Mouse (Mus musculus) layer of hippocampus, postnatal 10 days (tissue): ENCODE data around the gene Cavin1. TPM values are rescaled to one million over a fixed set of nuclear protein-coding genes. Genes with fewer than 3 reads are reported as not detected.

Source experiments
- DNase-seq, 2 experiments: peaks; one replicate each; pipeline ENCODE4 v3.0.0; 2021; ENCODE audit warnings: low spot score in 2 of 2
- total RNA-seq, 2 experiments: library from RNA; stranded (reverse); gene quantifications; 2 replicates each; pipeline ENCODE4 v1.2.3; 2021

The Cavin1 gene
- total RNA-seq, 2 experiments from 2014 or later, result 20.5 to 20.6 TPM

- DNase-seq, result no peak
Measured at GRCm38 (mm10) chr11:100982087-100982486, 11.4 kb upstream of the Cavin1 start.

- DNase-seq, result no peak
Measured at GRCm38 (mm10) chr11:100981236-100981635, 10.5 kb upstream of the Cavin1 start.

GRCm38 (mm10) chr11:100980438-100980837, 9.8 kb upstream of the Cavin1 start:
- DNase-seq, result no peak

- no peak for DNase-seq
Measured at GRCm38 (mm10) chr11:100979887-100980286, 9.2 kb upstream of the Cavin1 start.

GRCm38 (mm10) chr11:100975241-100975640, 4.6 kb upstream of the Cavin1 start:
- no peak for DNase-seq

DNA sequence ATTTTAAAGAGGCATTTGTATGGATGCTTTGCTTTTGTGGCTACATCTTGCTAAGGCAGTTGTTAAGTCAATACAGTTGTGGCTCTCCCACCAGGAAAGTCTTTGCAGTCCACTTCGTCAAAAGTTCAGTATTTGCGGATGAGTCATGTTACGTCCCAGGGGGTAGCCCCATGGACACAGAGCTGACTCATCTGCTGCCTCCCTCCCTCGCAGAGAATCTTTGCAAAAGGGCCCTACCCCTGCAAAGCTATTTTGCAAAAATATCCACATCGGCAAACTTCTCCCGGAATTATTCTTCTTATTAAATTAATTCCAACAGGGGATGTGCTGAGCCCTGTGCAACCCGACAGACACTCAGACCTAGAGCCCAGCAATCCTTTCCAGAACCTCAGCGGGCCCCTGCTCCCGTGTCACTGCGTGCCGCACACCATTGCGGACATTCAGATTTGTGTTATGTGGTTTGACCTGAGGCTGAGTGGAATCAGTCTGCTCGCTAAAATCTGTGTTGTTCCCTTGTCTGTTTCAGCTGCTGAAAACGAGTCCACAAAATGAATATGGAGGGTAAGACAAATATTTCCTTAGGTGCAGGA, 3.8 kb upstream of the Cavin1 start:
- no peak for DNase-seq

DNA sequence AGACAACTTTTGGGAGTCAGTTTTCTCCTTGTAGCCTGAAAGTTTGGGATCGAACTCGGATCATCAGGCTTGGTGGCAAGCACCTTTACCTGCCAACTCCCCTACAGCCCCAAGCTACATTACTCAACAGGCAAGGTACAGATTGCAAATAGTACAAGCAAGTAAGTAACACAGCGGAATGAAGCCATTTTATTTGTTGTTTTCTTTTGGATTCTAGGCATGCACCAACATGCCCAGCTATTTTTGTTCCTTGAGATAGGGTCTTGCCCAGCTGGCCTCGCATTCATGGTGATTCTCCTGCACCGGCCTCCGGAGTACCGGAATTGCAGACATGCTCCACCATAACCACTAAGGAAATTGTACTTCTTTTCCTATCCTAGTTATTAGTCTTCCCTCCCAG, 2.6 kb upstream of the Cavin1 start:
- DNase-seq, result no peak

DNA sequence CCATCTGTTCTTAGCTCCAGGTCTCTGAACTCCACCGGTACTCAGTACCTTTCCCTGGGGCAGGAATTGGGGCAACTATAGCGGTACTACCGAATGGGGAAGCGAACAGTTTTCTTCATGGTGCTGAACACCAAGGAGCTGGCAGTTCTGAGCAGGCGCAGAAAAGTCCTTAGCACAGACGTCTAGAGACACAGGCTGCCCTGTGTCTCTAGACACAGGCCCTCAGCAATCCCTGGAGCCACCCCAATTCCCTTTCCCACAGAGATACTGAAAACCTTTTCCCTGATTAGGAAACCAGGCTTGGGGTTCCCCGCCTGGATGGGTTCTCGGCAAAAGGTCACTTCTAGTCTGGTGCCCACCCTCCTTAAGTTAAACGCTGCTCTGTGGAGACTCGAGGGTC, 768 bp upstream of the Cavin1 start:
- no peak for DNase-seq

- DNase-seq, result peak in 1 of 2 experiments; percentile 33
Measured at GRCm38 (mm10) chr11:100969744-100970556, 737 bp downstream of the Cavin1 start.

GRCm38 (mm10) chr11:100969189-100969743, 1.4 kb downstream of the Cavin1 start:
- no peak for DNase-seq

- no peak for DNase-seq
Measured at GRCm38 (mm10) chr11:100968501-100968900, 2.2 kb downstream of the Cavin1 start.

DNA sequence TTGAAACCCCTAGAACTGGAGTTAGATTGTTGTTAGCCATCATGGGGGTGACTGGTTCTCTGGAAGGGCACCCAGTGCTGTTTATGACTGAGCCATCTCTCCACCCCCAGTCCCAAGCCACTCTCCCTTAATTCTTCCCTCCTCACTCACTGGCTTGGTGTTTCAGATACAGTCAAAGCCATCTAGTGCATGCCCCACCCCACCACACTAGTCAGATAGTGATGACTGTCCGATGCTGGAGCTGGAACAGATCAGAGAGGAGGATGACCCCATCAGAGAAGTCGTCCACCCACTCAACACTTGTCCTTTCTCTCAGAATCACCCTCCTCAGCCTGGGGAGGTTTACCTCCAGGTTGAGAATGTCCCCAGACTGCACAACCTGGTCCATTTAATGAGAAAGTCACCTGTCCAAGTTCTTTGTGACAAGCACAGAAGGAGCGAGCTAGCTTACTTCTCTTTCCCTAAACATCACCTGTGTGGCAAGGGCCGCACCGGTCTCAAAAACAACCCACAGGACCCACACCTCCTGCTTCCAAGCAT, 2.7 kb downstream of the Cavin1 start:
- DNase-seq, result no peak

DNA sequence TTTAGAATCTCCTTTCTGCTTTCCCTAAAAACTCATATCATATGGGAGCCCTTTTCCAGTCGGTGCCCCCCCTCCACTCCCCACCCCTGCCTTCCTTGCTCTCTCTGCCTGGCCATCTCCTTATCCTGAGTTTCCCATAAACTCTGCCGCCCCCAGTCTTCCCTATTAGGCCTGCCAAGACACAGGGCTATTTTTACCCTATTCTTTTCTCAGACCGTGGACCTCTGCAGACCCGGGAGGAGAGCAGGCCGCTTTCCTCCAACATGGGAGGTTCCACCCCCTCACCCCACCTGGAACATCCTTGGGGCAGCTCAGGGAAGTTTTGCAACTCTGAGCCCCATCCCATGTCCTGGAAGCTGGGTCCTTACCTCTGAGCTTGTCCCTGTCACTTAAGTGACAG, 3.3 kb downstream of the Cavin1 start:
- no peak for DNase-seq

GRCm38 (mm10) chr11:100965760-100966159, 4.9 kb downstream of the Cavin1 start:
- no peak for DNase-seq

DNA sequence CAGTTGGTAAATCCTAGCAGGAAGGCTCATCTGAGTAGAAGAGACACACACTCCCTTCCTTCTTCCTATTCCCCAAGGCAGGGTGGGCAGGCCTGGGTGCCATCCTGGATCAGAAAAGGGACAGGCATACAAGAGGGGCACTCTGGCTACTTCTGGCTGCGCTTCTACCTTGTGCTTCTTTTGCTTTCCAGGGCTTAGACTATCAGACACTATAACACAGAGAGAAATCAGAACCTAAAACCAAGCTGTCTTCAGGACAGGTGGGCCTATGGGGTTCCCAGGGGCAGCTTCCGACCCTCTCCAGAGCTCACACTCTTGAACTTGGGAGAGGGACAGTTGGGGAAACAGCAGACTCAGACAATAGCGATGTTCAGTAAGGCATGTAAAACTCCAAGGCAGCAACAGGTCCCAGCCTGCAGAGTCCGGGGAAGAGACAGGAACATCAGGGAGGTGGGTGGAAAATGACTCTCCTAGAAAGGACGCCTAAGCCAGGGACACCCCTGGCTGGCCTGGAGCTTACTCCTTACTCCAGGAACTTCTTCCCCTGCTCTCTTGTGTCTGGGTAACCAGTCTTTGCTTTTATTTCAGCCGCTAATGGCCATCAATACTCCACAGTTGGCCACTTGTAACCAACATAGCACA, 5.7 kb downstream of the Cavin1 start:
- DNase-seq, result no peak

GRCm38 (mm10) chr11:100964180-100964579, 6.5 kb downstream of the Cavin1 start:
- no peak for DNase-seq

GRCm38 (mm10) chr11:100963647-100964046, 7.0 kb downstream of the Cavin1 start:
- DNase-seq, result no peak

GRCm38 (mm10) chr11:100962371-100962911, 8.2 kb downstream of the Cavin1 start:
- DNase-seq, result no peak

DNA sequence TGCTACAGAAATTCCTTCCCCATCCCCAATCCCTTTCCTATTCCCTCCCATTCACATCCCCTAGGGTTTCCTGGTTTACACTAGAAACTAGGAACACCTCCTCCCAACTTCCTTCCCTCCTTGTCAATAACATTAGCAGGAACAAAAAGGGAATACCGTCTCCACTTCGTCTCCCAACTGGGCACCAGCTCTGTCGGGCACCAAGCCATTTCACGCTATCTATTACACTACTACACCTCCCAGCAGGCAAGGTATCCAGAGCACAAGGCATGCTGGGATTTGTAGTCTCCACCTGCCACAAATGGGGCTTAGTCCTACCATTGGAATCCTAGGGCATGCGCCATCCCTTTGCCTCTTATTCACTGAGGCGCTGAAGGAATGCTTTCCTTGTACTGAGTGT, 10.1 kb downstream of the Cavin1 start:
- peak in 1 of 2 experiments; percentile 48 for DNase-seq

GRCm38 (mm10) chr11:100959826-100960225, 10.9 kb downstream of the Cavin1 start:
- no peak for DNase-seq

- DNase-seq, result peak; percentile 67 to 75
Measured at GRCm38 (mm10) chr11:100959464-100959810, 11.2 kb downstream of the Cavin1 start.
